Mouse (Mus musculus) hindbrain, postnatal 0 days (tissue): ENCODE measurements around the gene Traf5. TPM values are rescaled to one million over a fixed set of nuclear protein-coding genes. Genes with fewer than 3 reads are reported as not detected.

Source experiments
- ATAC-seq: fragments of 200-750 bp; cut with Nextera tagmentation; 2 replicates; pipeline ENCODE4 v1.8.0; 2017; ENCODE audit warnings: mild to moderate bottlenecking, moderate TSS enrichment, moderate library complexity
- DNase-seq: peaks from one replicate; pipeline ENCODE4 v3.0.0-alpha.2; 2015; ENCODE audit warnings: low spot score
- H3K27ac ChIP-seq: fragments of 300-500 bp; sonication (generic); 2 replicates; pipeline ENCODE4 v1.5.1; 2014; ENCODE audit warnings: mild to moderate bottlenecking
- H3K27me3 ChIP-seq: fragments of 300-500 bp; sonication (generic); 2 replicates; pipeline ENCODE4 v1.6.1; 2014; ENCODE audit warnings: low read length, mixed read lengths; ENCODE audit not compliant: insufficient read depth
- H3K36me3 ChIP-seq: fragments of 300-500 bp; sonication (generic); 2 replicates; pipeline ENCODE4 v1.6.1; 2014; ENCODE audit warnings: low read length, mixed read lengths; ENCODE audit not compliant: insufficient read depth
- H3K4me1 ChIP-seq: fragments of 300-500 bp; sonication (generic); 2 replicates; pipeline ENCODE4 v1.6.1; 2014; ENCODE audit warnings: antibody characterized with exemption, low read length, mixed read lengths; ENCODE audit not compliant: insufficient read depth
- H3K4me2 ChIP-seq: fragments of 300-500 bp; sonication (generic); 2 replicates; pipeline ENCODE4 v1.6.1; 2014; ENCODE audit warnings: low read depth, mild to moderate bottlenecking, low read length, moderate library complexity, mixed read lengths
- H3K4me3 ChIP-seq: fragments of 300-500 bp; sonication (generic); 2 replicates; pipeline ENCODE4 v1.5.1; 2014; ENCODE audit warnings: low read length
- H3K9ac ChIP-seq: fragments of 300-500 bp; sonication (generic); replicated peaks from 2 replicates; pipeline ENCODE4 v1.6.1; 2014; ENCODE audit warnings: mild to moderate bottlenecking, low read length, moderate library complexity, mixed read lengths
- H3K9me3 ChIP-seq: fragments of 300-500 bp; sonication (generic); 2 replicates; pipeline ENCODE4 v1.6.1; 2016; ENCODE audit warnings: low read length, mixed read lengths
- CTCF ChIP-seq: IDR thresholded peaks from 2 replicates; pipeline ENCODE4 v1.5.1; 2016; ENCODE audit warnings: antibody characterized with exemption, control low read depth, low read depth
- WGBS: fragments of 180-500 bp; shearing (Covaris S2); extraction: QIAGEN DNeasy Blood & Tissue Kit; methylation state at CpG from one replicate; pipeline ENCODE4 v1.1.7; 2014; 5-methylcytosine and 5-hydroxymethylcytosine counted together
- polyA plus RNA-seq: library from polyadenylated mRNA; unstranded; fragments of >200 nt; fragmentation: Nextera tagmentation; extraction: Ambion mirVana; gene quantifications from 2 replicates; pipeline ENCODE4 v1.2.1, GENCODE M21; 2015
- total RNA-seq: library from RNA; depleted of rRNA; stranded (reverse); fragments of >200 nt; gene quantifications from 2 replicates; pipeline ENCODE4 v1.2.3, GENCODE M21; 2014

The Traf5 gene
- total and polyA plus RNA-seq, 2 experiments from 2014 or later, result 1.4 to 7.3 TPM

- Histone ChIP-seq H3K4me2 (no peak overlapping the region), H3K9ac (no peak overlapping the region), H3K27me3 (peaks cover 9% of the 10 kb centered on the region; the same call in 1 of the 2 replicates), H3K36me3 (no peaks in the 10 kb centered on the region), H3K9me3 (no peaks in the 10 kb centered on the region), H3K4me3 (no peak overlapping the region), H3K4me1 (no peaks in the 10 kb centered on the region), H3K27ac (no peak overlapping the region)
- no peak for TF ChIP-seq CTCF
- ATAC-seq, result no peak
- DNase-seq, result no peak
- 87% methylated on average over 12 of the region's 12 CpGs for WGBS
Measured at GRCm38 (mm10) chr1:192086279-192087037, 5.9 kb downstream of the Traf5 start.

GRCm38 (mm10) chr1:192085218-192085617, 7.1 kb downstream of the Traf5 start:
- Histone ChIP-seq H3K36me3 (no peaks in the 10 kb centered on the region), H3K27ac (no peak overlapping the region), H3K27me3 (no peaks in the 10 kb centered on the region), H3K4me2 (no peak overlapping the region), H3K9me3 (no peaks in the 10 kb centered on the region), H3K4me3 (no peak overlapping the region), H3K4me1 (no peaks in the 10 kb centered on the region), H3K9ac (no peak overlapping the region)
- no peak for DNase-seq
- 93% methylated on average over 10 of the region's 10 CpGs for WGBS
- no peak for TF ChIP-seq CTCF
- ATAC-seq, result no peak

GRCm38 (mm10) chr1:192082646-192083045, 9.7 kb downstream of the Traf5 start:
- no peak overlapping the region for H3K4me2 ChIP-seq
- no peak overlapping the region for H3K4me3 ChIP-seq
- WGBS, result 65% methylated on average over 1 of the region's 1 CpGs
- no peak for DNase-seq
- no peaks in the 10 kb centered on the region for H3K36me3 ChIP-seq
- H3K27ac ChIP-seq, result no peak overlapping the region
- ATAC-seq, result no peak
- no peaks in the 10 kb centered on the region for H3K9me3 ChIP-seq
- no peaks in the 10 kb centered on the region for H3K27me3 ChIP-seq
- no peak overlapping the region for H3K9ac ChIP-seq
- no peak for TF ChIP-seq CTCF
- no peaks in the 10 kb centered on the region for H3K4me1 ChIP-seq

GRCm38 (mm10) chr1:192081129-192081528, 11.2 kb downstream of the Traf5 start:
- no peak for ATAC-seq
- TF ChIP-seq CTCF, result no peak
- no peaks in the 10 kb centered on the region for H3K27me3 ChIP-seq
- no peaks in the 10 kb centered on the region for H3K9me3 ChIP-seq
- H3K36me3 ChIP-seq, result no peaks in the 10 kb centered on the region
- no peak overlapping the region for H3K4me3 ChIP-seq
- 87% methylated on average over 2 of the region's 2 CpGs for WGBS
- H3K27ac ChIP-seq, result no peak overlapping the region
- H3K4me2 ChIP-seq, result no peak overlapping the region
- no peak for DNase-seq
- no peak overlapping the region for H3K9ac ChIP-seq
- no peaks in the 10 kb centered on the region for H3K4me1 ChIP-seq

- Histone ChIP-seq H3K4me2 (no peak overlapping the region), H3K4me1 (no peaks in the 10 kb centered on the region), H3K9me3 (no peaks in the 10 kb centered on the region), H3K4me3 (no peak overlapping the region), H3K9ac (no peak overlapping the region), H3K27me3 (no peaks in the 10 kb centered on the region), H3K36me3 (no peaks in the 10 kb centered on the region), H3K27ac (0 out of 2 replicates have a peak overlapping the region, but pooled peaks have one; percentile 20)
- 100% methylated on average over 1 of the region's 1 CpGs for WGBS
- TF ChIP-seq CTCF, result no peak
- no peak for DNase-seq
- no peak for ATAC-seq
Measured at GRCm38 (mm10) chr1:192079121-192079520, 13.2 kb downstream of the Traf5 start.

GRCm38 (mm10) chr1:192078406-192078805, 14.0 kb downstream of the Traf5 start:
- 55% methylated on average over 3 of the region's 3 CpGs for WGBS
- Histone ChIP-seq H3K27ac (0 out of 2 replicates have a peak overlapping the region, but pooled peaks have one; percentile 20), H3K4me2 (no peak overlapping the region), H3K4me1 (no peaks in the 10 kb centered on the region), H3K36me3 (no peaks in the 10 kb centered on the region), H3K4me3 (no peak overlapping the region), H3K27me3 (no peaks in the 10 kb centered on the region), H3K9ac (no peak overlapping the region), H3K9me3 (no peaks in the 10 kb centered on the region)
- TF ChIP-seq CTCF, result no peak
- ATAC-seq (no peak), DNase-seq (no peak)

GRCm38 (mm10) chr1:192076796-192077535, 15.4 kb downstream of the Traf5 start:
- Histone ChIP-seq H3K4me2 (no peak overlapping the region), H3K27me3 (no peaks in the 10 kb centered on the region), H3K9ac (no peak overlapping the region), H3K4me1 (no peaks in the 10 kb centered on the region), H3K9me3 (no peaks in the 10 kb centered on the region), H3K27ac (no peak overlapping the region), H3K36me3 (no peaks in the 10 kb centered on the region), H3K4me3 (no peak overlapping the region)
- DNase-seq (no peak), ATAC-seq (no peak)
- TF ChIP-seq CTCF, result no peak
